Mouse (Mus musculus): ENCODE measurements around the gene Plppr3. TPM values are rescaled to one million over a fixed set of nuclear protein-coding genes. Genes with fewer than 3 reads are reported as not detected.

Gene Plppr3
- polyA plus RNA-seq, 1 experiment, result 0.11 TPM

DNA sequence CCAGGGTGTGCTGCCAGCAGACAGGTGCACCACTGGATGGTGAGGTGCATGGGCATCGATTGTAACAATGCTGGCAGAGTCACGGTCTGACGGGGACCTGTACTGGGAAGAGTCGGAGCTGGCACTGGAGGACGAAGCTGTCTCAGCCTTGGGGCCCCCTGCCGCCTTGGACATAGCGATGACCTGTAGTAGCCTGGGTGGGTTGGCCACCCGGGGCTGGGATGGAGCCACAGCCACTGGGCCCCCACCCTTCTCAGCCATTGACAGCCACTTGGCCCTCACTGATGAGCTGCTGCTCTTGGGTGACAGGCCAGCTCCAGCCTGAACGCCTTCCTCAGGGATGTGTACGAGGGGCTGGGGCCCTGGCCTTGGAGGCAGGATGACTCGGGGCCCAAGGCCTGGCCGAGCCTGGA is 9.2 kb downstream of the Plppr3 start:
- Histone ChIP-seq H3K4me1 (ENCODE audit: control insufficient read depth) (peaks cover 12% of the 10 kb centered on the region), H3K27me3 (ENCODE audit: control insufficient read depth) (no peaks in the 10 kb centered on the region; the same call in none of the 2 replicates), H3K9me3 (ENCODE audit: control insufficient read depth, low read length) (no peaks in the 10 kb centered on the region), H3K36me3 (ENCODE audit: control insufficient read depth) (peaks cover 61% of the 10 kb centered on the region), H3K4me3 (replicated peaks) (no peak overlapping the region)
- TF ChIP-seq GATA1 (IDR thresholded peaks at IDR 0.05; ENCODE audit: low read length) (no peak), TAL1 (IDR thresholded peaks at IDR 0.05; ENCODE audit: low read length) (no peak)

DNA sequence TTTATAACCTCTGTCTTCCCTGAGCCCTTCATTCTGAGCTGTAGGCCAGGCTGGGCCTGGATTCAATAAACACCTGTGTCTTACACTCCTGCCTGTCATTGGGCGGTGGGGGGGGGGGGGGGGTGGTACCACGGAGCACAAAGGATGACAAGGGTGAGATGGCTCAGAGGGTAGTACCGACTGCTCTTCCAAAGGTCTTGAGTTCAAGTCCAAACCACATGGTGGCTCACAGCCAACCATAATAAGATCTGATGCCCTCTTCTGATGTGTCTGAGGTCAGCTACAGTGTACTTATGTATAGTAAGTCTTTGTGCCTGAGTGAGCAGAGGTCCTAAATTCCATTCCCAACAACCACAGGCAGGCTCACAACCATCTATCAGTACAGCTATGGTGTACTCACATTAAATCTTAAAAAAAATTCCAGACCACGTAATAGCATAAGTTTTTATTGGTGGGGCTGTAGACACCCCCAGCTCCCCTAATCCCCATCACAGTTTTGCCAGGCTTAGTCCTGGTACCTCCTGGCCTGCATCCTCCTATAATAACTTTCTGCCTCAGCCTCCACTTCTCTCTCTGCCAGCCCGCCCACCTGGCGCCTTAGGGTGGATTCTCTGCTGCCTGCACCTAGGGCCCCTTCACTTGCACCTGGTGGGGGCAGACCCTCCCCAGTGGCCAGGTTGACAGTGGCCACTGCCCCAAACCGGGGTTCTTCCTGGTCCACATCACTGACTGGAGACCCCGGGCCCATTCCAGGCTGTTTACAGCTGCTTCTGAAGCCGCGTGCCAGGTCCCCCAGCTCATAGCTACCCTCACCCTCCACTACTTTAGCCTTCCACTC is 9.9 kb downstream of the Plppr3 start:
- H3K36me3 ChIP-seq (ENCODE audit: control insufficient read depth), result peaks cover 67% of the 10 kb centered on the region
- H3K4me3 ChIP-seq (replicated peaks), result no peak overlapping the region

DNA sequence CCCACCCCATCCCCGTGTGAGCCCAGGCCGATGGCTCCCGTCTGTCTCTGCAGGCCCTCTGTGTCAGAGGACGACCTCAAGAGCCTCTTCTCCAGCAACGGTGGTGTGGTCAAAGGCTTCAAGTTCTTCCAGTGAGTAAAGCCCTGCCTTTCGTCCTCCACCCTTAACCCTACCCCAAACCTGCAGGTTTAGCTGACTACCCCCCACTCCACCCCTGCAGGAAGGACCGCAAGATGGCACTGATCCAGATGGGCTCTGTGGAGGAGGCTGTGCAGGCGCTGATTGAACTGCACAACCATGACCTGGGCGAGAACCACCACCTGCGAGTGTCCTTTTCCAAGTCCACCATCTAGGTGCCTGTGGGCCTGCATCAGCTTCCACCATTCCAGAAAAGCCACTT is 11.5 kb downstream of the Plppr3 start:
- Histone ChIP-seq H3K36me3 (ENCODE audit: control insufficient read depth) (peaks cover 84% of the 10 kb centered on the region), H3K27me3 (ENCODE audit: control insufficient read depth) (no peaks in the 10 kb centered on the region; the same call in 1 of the 2 replicates), H3K4me3 (replicated peaks) (no peak overlapping the region), H3K4me1 (ENCODE audit: control insufficient read depth) (peaks cover 29% of the 10 kb centered on the region), H3K9me3 (ENCODE audit: control insufficient read depth, low read length) (no peaks in the 10 kb centered on the region)
- no peak for TF ChIP-seq TAL1 (IDR thresholded peaks at IDR 0.05; ENCODE audit: low read length)

More for the DNA sequence above, 9.9 kb downstream of the Plppr3 start:
- no peaks in the 10 kb centered on the region; the same call in none of the 2 replicates for H3K27me3 ChIP-seq (ENCODE audit: control insufficient read depth)
- no peaks in the 10 kb centered on the region for H3K9me3 ChIP-seq (ENCODE audit: control insufficient read depth, low read length)
- H3K4me1 ChIP-seq (ENCODE audit: control insufficient read depth), result peaks cover 17% of the 10 kb centered on the region
- no peak for TF ChIP-seq TAL1 (IDR thresholded peaks at IDR 0.05; ENCODE audit: low read length)
- no peak for TF ChIP-seq GATA1 (IDR thresholded peaks at IDR 0.05; ENCODE audit: low read length)

GRCm38 (mm10) chr10:79862049-79862788 is 12.2 kb downstream of the Plppr3 start:
- no peaks in the 10 kb centered on the region for H3K9me3 ChIP-seq (ENCODE audit: control insufficient read depth, low read length)
- TF ChIP-seq GATA1 (IDR thresholded peaks at IDR 0.05; ENCODE audit: low read length) (no peak), TAL1 (IDR thresholded peaks at IDR 0.05; ENCODE audit: low read length) (no peak)
- peaks cover 36% of the 10 kb centered on the region for H3K4me1 ChIP-seq (ENCODE audit: control insufficient read depth)
- peaks cover 91% of the 10 kb centered on the region for H3K36me3 ChIP-seq (ENCODE audit: control insufficient read depth)
- no peak overlapping the region for H3K4me3 ChIP-seq (replicated peaks)
- no peaks in the 10 kb centered on the region; the same call in 1 of the 2 replicates for H3K27me3 ChIP-seq (ENCODE audit: control insufficient read depth)

DNA sequence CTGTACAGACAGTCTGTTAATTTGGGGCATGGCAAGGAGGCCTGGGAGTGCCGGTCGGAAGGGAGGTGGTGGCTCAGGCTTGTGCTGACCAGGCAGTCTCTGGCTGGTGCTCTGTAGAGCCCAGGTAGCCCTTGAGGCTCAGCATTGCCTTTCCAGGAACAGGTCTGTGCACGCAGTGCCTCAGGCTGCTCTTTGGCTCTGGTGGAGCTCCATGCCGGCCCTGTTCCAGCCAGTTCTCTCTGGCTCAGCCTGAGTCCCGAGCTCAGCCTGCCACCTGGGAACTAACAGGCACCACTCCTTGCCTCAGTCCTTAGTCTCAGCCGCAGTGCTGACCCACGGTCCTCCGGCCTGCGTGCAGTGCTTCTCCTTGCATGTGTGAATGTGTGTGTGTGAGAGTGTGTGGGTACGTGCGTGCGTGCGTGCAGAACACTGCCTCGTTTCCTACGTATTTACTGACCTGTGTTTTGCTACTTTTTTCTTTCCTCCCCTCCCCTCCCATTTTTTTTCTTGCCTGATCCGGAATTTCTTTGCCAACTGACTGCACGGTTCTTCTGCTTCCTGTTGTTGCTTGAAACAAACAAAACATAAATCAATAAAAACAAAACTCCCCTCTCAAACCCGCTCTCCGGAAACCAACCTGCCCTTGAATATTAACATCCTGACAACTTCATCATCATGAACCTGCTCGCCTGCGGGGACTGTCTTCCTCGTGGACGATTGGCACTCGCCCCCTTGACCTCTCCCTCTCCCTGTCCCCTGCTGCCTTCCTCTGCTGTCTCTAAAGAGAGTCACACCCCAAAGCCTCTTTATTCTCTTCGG is 13.0 kb downstream of the Plppr3 start:
- H3K36me3 ChIP-seq (ENCODE audit: control insufficient read depth), result peaks cover 99% of the 10 kb centered on the region
- no peak overlapping the region for H3K4me3 ChIP-seq (replicated peaks)
- peaks cover 44% of the 10 kb centered on the region for H3K4me1 ChIP-seq (ENCODE audit: control insufficient read depth)
- H3K27me3 ChIP-seq (ENCODE audit: control insufficient read depth), result no peaks in the 10 kb centered on the region; the same call in 1 of the 2 replicates
- no peaks in the 10 kb centered on the region for H3K9me3 ChIP-seq (ENCODE audit: control insufficient read depth, low read length)
- TF ChIP-seq TAL1 (IDR thresholded peaks at IDR 0.05; ENCODE audit: low read length) (no peak), GATA1 (IDR thresholded peaks at IDR 0.05; ENCODE audit: low read length) (no peak)

GRCm38 (mm10) chr10:79860079-79860911 is 14.1 kb downstream of the Plppr3 start:
- Histone ChIP-seq H3K4me3 (replicated peaks) (no peak overlapping the region), H3K4me1 (ENCODE audit: control insufficient read depth) (peaks cover 52% of the 10 kb centered on the region)
- TF ChIP-seq TAL1 (IDR thresholded peaks at IDR 0.05; ENCODE audit: low read length) (no peak), GATA1 (IDR thresholded peaks at IDR 0.05; ENCODE audit: low read length) (no peak)

DNA sequence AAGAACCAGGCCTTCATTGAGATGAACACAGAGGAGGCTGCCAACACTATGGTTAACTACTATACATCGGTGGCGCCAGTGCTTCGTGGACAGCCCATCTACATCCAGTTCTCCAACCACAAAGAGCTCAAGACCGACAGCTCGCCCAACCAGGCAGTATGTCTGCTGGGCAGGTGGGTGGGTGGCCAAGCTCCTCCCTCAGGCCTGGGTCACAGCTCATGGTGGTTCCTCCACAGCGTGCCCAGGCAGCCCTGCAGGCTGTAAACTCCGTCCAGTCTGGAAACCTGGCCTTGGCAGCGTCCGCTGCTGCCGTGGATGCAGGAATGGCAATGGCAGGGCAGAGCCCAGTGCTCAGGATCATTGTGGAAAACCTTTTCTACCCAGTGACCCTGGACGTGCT is 15.3 kb downstream of the Plppr3 start:
- Histone ChIP-seq H3K4me3 (replicated peaks) (no peak overlapping the region), H3K36me3 (ENCODE audit: control insufficient read depth) (peaks cover 84% of the 10 kb centered on the region), H3K4me1 (ENCODE audit: control insufficient read depth) (peaks cover 47% of the 10 kb centered on the region), H3K27me3 (ENCODE audit: control insufficient read depth) (no peaks in the 10 kb centered on the region; the same call in 1 of the 2 replicates), H3K9me3 (ENCODE audit: control insufficient read depth, low read length) (no peaks in the 10 kb centered on the region)
- no peak for TF ChIP-seq GATA1 (IDR thresholded peaks at IDR 0.05; ENCODE audit: low read length)
- TF ChIP-seq TAL1 (IDR thresholded peaks at IDR 0.05; ENCODE audit: low read length), result no peak

More at GRCm38 (mm10) chr10:79860079-79860911, 14.1 kb downstream of the Plppr3 start:
- H3K36me3 ChIP-seq (ENCODE audit: control insufficient read depth), result peaks cover 96% of the 10 kb centered on the region
- no peaks in the 10 kb centered on the region for H3K9me3 ChIP-seq (ENCODE audit: control insufficient read depth, low read length)
- no peaks in the 10 kb centered on the region; the same call in 1 of the 2 replicates for H3K27me3 ChIP-seq (ENCODE audit: control insufficient read depth)

All from erythroblast, embryonic 14.5 days (primary cell).